Mouse (Mus musculus) ovary, adult 10 weeks (tissue): Measurements from ENCODE around the gene Qpctl. TPM values are rescaled to one million over a fixed set of nuclear protein-coding genes. Genes with fewer than 3 reads are reported as not detected.

ENCODE experiments used
- polyA plus RNA-seq: library from polyadenylated mRNA; stranded (reverse); fragments of 350-450 nt; fragmentation: Illumina TruSeq; extraction: RNeasy Lipid Tissue Mini Kit (QIAGEN cat#74804); gene quantifications from one replicate; pipeline ENCODE4 v1.2.3, GENCODE M21; 2014

Gene Qpctl
- polyA plus RNA-seq: 9.1 TPM

DNA sequence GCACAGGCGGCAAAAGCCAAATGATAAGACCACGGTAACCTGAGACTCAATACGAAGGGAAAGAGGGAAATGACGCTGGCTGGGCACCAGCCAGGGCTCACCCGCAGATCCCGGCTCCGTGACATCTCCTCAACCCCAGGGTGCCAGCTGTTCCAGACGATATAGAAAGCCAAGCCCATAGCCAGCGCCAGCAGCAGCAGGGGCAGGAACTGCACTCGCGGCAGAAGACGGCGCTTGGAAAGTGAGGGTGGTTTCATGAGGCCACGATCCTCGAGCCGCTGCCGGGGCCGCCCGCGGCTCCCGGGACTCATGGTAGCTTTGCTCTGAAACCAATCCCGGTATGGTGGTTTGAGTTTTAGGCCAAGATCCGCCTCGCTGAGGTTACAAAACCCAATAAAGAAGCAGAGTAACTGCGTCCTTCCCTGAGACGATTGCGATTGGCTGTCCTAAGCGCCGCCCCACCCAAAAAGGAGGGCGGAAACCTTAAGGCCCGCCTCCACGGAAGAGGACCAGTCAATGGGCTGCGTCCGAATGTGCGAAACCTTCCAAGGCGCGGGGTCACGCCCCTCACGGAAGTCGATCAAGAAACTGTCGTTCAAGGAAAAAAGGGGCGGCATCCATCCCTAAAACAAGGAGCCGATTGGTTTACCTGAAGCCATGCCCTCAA lies at the start of gene Qpctl:
TSS of gene Qpctl (minus strand) at position 417 of the 667 bp plus-strand sequence.

DNA sequence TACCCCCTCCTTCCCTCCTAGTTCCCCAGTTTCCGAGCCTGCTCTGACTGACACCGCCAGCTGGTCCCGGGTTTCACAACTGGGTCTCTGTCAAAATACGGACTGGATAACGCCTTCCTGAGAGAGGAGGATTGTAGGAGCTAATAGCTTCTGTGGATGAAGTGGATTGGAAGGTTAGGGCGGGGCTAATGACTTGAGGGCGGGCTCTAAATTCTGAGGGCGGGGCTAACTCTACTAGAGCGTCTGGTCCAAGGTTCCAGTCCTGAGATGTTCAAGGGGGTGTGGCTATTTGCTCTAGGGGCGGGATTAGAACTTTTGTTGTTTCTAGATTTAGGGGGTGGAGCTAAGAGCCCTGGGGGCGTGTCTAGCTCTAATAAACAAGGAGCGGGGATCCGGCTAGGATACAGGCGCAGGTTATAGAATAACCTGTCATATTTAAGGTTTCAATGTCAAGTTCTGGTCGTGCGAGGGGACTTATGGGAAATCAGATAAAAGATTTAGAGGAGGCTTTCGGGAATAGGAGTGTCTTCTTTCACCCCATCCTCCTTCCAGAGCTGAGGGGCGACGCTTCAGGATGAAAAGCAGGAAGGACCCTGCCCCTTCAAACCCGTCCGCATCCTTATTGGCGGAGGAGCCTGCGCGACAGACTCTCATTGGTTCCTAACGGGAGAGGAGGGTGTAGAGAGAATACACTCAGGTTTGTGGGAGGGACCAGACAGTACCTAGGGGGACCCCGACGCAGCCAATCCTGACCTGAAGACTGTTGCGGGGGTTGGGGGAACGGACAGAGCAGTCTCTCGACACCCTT lies 26.8 kb upstream of the Qpctl start, which contains the start of gene Eml2:
TSS of gene Eml2 (plus strand) at position 714 of the 808 bp plus-strand sequence.

DNA sequence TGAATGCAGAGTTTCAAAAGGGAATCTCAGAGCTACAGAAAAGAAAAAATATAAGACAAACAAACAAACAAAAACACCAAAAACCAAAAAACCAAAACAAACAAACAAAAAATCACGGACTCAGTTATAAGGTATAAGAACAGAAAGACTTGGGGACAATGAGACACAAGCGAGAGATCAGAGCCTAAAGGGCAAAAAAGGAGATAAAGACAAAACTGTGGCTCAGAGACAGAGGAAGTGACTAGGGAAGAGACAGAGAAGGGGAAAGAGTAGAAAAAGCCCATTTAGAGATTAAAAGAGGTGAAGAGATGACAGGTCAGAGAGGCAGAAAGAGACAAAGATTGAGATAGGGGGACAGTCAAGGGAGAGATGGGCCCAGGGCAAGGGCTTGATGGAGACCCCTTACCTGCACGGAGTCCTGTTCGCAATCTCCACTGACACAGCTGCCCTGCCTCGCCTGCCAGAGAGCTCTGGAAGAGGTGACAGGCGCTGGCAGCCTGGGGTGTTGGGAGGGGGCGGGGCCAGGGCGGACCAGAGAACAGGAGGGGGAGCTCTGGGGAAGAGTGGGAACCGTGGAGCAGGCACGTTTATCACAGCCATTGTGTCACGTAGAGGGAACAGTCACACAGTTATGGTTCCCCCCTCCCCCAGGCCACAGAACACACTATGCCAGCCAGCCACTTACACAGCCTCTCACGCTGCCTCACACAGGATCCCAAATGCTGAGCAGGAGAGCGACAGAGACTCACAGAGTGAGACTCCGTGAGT lies 16.7 kb upstream of the Qpctl start, which contains the start of gene Gipr:
TSS of gene Gipr (minus strand) at position 472 of the 768 bp plus-strand sequence.

DNA sequence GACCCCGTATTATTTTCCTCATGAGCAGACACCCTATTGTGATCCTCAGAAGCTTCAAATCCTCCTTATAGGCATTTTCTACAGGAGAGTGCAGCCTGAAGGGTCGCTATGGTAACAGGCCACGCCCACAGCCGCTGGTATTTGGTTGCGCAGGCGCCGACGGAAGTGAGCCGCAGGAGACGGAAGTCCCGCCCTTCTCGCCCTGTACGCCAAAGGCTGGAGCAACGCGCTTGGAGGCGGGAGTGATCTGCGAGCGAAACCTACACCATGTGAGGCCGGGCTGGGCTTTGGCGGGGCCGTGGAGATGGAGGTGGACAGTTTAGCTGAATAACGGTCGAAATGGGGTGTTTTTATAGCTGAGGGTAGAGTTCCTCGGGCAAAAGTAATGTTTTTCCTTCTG lies 535 bp upstream of the Qpctl start, which contains the start of gene Snrpd2:
TSS of gene Snrpd2 (plus strand) at position 97 of the 400 bp plus-strand sequence.

DNA sequence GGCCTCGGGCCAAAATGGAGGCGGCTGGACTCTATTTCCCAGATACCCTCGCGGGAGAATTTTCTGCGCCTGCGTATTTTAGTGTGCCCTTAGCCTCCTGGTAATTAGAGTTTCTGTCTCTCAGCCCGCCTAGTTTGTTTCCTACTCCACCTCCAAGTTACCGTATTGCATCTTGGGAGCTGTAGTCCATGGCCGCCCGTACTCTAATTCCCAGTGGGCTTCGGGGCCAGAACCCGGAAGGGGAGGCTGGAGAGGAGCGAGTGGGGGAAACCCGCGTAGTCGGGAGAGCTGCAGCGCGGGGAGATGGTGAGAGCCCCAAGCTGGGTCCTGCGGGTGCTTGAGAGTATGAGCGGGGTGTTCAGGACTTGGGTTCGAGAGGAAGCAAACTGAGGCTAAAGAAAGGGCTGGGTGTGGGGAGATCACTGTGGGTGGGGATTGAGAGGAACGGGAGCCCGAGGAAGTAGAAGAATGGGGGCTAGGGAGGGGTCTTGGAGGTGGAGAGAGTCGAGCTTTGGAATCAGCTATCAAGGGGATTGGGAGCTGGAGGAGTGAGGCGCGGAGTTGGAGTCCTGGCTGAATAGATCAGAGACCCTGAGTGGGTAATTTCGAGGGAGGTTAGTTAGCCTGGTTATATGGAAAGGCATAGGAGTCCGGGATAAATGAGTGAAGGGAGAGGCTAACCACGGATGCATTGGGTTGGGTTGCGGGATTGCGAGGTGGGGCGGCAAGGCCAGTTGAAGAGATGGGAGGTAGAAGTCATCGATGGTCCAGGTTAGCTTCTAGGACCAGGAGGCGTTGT lies 29.3 kb downstream of the Qpctl start, which contains the start of gene Fbxo46:
TSS of gene Fbxo46 (plus strand) at position 229 of the 799 bp plus-strand sequence.

DNA sequence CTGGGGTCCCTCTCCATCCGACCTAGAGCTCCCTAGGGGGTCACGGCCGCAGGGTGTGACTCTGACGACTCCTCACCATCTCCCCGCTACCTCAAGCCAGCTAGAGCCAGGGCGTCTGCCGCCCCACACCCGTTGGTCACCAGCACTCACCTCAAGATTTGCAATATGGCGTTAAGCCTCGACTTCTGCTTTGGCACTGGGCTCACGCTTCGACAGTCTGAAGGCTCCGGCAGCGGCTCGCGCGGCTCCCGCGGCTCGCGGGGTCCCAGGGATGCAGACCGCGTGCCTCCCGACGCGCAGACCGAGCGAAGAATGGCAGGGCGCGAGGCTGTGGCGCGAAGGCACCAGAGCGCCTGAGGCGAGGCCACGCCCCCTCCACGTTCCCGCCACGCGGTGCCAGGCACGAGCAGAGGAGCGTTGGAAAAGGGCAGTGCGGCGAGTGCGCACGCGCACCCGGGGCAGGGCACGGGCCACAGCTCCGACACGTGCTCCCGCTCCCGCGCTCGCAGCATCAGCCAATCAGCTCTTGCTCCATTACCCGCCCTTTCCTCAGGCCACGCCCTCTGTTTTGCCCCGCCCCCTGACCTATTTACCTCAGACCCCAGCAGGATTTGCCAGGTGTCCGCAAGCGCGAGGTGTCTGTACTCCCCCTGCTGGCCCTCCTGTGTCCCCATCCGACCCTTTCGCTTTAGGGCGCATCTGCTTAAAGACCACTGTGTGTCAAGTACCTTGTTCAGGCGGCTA lies 30.9 kb downstream of the Qpctl start, which contains the start of gene Gm4969:
TSS of gene Gm4969 (minus strand) at position 341 of the 744 bp plus-strand sequence.

DNA sequence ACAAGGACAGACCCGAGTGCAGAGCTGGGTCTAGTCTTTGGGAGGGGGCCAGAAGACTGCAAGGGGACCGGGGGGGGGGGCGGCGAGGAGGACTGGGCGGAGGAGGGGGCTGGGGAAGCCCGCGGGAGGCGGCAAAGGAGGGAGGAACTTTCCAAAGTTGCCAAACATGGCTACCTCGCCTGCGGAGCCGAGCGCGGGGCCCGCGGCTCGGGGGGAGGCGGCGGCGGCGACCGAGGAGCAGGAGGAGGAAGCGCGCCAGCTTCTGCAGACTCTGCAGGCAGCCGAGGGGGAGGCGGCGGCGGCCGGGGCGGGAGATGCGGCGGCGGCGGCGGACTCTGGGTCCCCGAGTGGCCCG lies 54.6 kb downstream of the Qpctl start, which contains the start of gene Six5:
TSS of gene Six5 (plus strand) at position 124 of the 355 bp plus-strand sequence.

Other genes starting within 250 kb of the Qpctl start
- gene Ccdc61, start 238.9 kb downstream of the Qpctl start, polyA plus RNA-seq: 2.3 TPM
- gene Nova2, start 223.4 kb downstream of the Qpctl start, polyA plus RNA-seq: 0.34 TPM
- gene Nanos2, start 161.9 kb downstream of the Qpctl start, polyA plus RNA-seq: 0.48 TPM
- 0.46 TPM for gene Mypop, start 158.0 kb downstream of the Qpctl start, polyA plus RNA-seq
- gene Irf2bp1, start 145.2 kb downstream of the Qpctl start, polyA plus RNA-seq: 1.9 TPM
- 1.7 TPM for gene Foxa3, start 125.8 kb downstream of the Qpctl start, polyA plus RNA-seq
- gene Sympk, start 124.9 kb downstream of the Qpctl start, polyA plus RNA-seq: 5.5 TPM
- not detected for gene Rsph6a, start 94.6 kb downstream of the Qpctl start, polyA plus RNA-seq
- 0.23 TPM for gene Dmwd, start 73.1 kb downstream of the Qpctl start, polyA plus RNA-seq
- 5.7 TPM for gene Dmpk, start 65.4 kb downstream of the Qpctl start, polyA plus RNA-seq
- gene Six5, start 54.7 kb downstream of the Qpctl start, polyA plus RNA-seq: 1.9 TPM
- gene Gm4969, start 30.9 kb downstream of the Qpctl start, polyA plus RNA-seq: not detected
- gene Fbxo46, start 29.4 kb downstream of the Qpctl start, polyA plus RNA-seq: 1.3 TPM
- 1.4 TPM for gene Snrpd2, start 431 bp upstream of the Qpctl start, polyA plus RNA-seq
- not detected for gene Gipr, start 16.8 kb upstream of the Qpctl start, polyA plus RNA-seq
- gene Eml2, start 27.1 kb upstream of the Qpctl start, polyA plus RNA-seq: not detected
- gene Gpr4, start 63.2 kb upstream of the Qpctl start, polyA plus RNA-seq: 1.4 TPM
- gene Opa3, start 79.0 kb upstream of the Qpctl start, polyA plus RNA-seq: 9.0 TPM
- gene Vasp, start 122.5 kb upstream of the Qpctl start, polyA plus RNA-seq: 16.5 TPM
- not detected for gene Ppm1n, start 130.8 kb upstream of the Qpctl start, polyA plus RNA-seq
- gene Rtn2, start 133.3 kb upstream of the Qpctl start, polyA plus RNA-seq: 0.94 TPM
- gene Fosb, start 160.8 kb upstream of the Qpctl start, polyA plus RNA-seq: 0.37 TPM
- not detected for gene Ercc1, start 195.5 kb upstream of the Qpctl start, polyA plus RNA-seq
- 1.6 TPM for gene Cd3eap, start 210.2 kb upstream of the Qpctl start, polyA plus RNA-seq
- gene Ppp1r13l, start 210.5 kb upstream of the Qpctl start, polyA plus RNA-seq: not detected
- not detected for gene Ercc2, start 232.7 kb upstream of the Qpctl start, polyA plus RNA-seq